Mouse (Mus musculus) intestine, postnatal 0 days (tissue): Measurements from ENCODE around the gene Ppp1r16b. TPM values are rescaled to one million over a fixed set of nuclear protein-coding genes. Genes with fewer than 3 reads are reported as not detected.

Experiments
- ATAC-seq: fragments of 200-750 bp; cut with Nextera tagmentation; 2 replicates; pipeline ENCODE4 v1.8.0; 2017; ENCODE audit warnings: mild to moderate bottlenecking, moderate TSS enrichment, moderate library complexity
- H3K27ac ChIP-seq: fragments of 300-500 bp; sonication (generic); 2 replicates; pipeline ENCODE4 v1.5.1; 2014; ENCODE audit warnings: mild to moderate bottlenecking, low read depth, low read length, moderate library complexity
- H3K27me3 ChIP-seq: fragments of 300-500 bp; sonication (generic); replicated peaks from 2 replicates; pipeline ENCODE4 v1.6.1; 2014; ENCODE audit warnings: low read length, mixed read lengths; ENCODE audit not compliant: control insufficient read depth, insufficient read depth
- H3K36me3 ChIP-seq: fragments of 300-500 bp; sonication (generic); 2 replicates; pipeline ENCODE4 v1.6.1; 2014; ENCODE audit warnings: mild to moderate bottlenecking, moderate library complexity; ENCODE audit not compliant: control insufficient read depth, insufficient read depth
- H3K4me1 ChIP-seq: fragments of 300-500 bp; sonication (generic); replicated peaks from 2 replicates; pipeline ENCODE4 v1.6.1; 2014; ENCODE audit warnings: antibody characterized with exemption, low read length, mixed read lengths; ENCODE audit not compliant: control insufficient read depth, insufficient read depth
- H3K4me2 ChIP-seq: fragments of 300-500 bp; sonication (generic); replicated peaks from 2 replicates; pipeline ENCODE4 v1.6.1; 2014; ENCODE audit warnings: low read depth, mild to moderate bottlenecking, moderate library complexity
- H3K4me3 ChIP-seq: fragments of 300-500 bp; sonication (generic); 2 replicates; pipeline ENCODE4 v1.5.1; 2014; ENCODE audit warnings: low read depth, low read length
- H3K9ac ChIP-seq: fragments of 300-500 bp; sonication (generic); 2 replicates; pipeline ENCODE4 v1.6.1; 2014; ENCODE audit warnings: mild to moderate bottlenecking, low read depth, low read length
- H3K9me3 ChIP-seq: fragments of 300-500 bp; sonication (generic); 2 replicates; pipeline ENCODE4 v1.6.1; 2016; ENCODE audit warnings: mixed run types; ENCODE audit not compliant: control insufficient read depth
- CTCF ChIP-seq: sonication (generic); IDR thresholded peaks from 2 replicates; pipeline ENCODE4 v1.5.1; 2016; ENCODE audit warnings: low read depth, mild to moderate bottlenecking, control low read depth, antibody characterized with exemption, moderate library complexity
- WGBS: fragments of 180-500 bp; shearing (Covaris S2); extraction: QIAGEN DNeasy Blood & Tissue Kit; methylation state at CpG from one replicate; pipeline ENCODE4 v1.1.7; 2014; 5-methylcytosine and 5-hydroxymethylcytosine counted together
- polyA plus RNA-seq: library from polyadenylated mRNA; unstranded; fragments of >200 nt; fragmentation: Nextera tagmentation; extraction: Ambion mirVana; gene quantifications from 2 replicates; pipeline ENCODE4 v1.2.1, GENCODE M21; 2015

The Ppp1r16b gene
- polyA plus RNA-seq, 1 experiment from 2014 or later = 3.3 TPM

DNA sequence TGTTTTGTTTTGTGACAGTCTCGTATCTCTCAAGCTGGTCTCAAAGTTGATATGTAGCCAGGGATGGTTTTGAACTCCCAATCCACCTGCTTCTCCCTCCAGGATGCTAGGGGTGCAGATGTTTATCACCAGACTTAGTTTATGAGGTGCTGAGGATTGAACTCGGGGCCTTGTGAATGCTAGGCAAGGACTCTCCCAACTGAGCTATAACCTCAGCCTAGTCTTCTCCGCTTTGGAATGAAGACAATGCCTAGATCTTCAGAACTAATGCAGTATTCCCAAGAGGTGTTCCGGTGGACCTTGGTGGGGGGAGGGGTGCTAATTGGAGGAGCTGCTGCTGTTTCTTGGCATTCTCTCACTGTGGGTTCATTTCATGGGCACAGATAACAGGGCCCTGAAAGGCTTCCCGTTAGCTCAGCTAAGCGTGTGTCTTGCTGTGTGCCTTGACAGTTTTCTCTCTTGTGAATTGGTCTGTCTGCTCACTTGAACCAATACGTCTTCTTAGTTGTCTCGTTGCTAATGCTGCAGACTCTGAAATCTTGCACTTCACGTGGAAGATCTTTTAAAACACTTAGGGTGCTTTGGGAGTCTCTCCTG, 19.1 kb downstream of the Ppp1r16b start:
- Histone ChIP-seq H3K9me3 (no peaks in the 10 kb centered on the region), H3K27ac (no peak overlapping the region), H3K27me3 (no peaks in the 10 kb centered on the region), H3K9ac (no peak overlapping the region), H3K36me3 (no peaks in the 10 kb centered on the region), H3K4me2 (no peak overlapping the region), H3K4me3 (no peak overlapping the region), H3K4me1 (no peaks in the 10 kb centered on the region)
- no peak for ATAC-seq
- no peak for TF ChIP-seq CTCF
- WGBS = 63% methylated on average over 9 of the region's 9 CpGs

DNA sequence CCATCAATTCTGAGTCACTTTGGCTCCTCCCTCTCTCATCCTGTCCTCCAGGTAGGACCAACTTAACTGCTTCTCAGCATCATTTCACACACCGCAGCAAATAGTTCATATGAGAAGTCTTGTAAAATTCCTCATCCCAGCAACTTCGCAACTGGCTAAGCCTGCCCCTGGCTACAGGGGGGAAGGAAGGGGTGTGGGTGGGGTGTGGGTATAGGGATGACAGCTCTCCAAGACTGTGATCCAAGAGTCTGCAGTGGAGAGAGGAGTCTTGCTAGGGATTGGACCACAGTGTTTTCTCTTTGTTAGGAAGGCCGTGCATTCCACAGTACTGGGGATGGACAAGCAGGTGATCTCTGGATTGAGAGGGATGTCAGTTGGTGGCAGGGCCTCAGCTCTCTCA, 19.7 kb downstream of the Ppp1r16b start:
- Histone ChIP-seq H3K27ac (no peak overlapping the region), H3K4me2 (no peak overlapping the region), H3K27me3 (no peaks in the 10 kb centered on the region), H3K9me3 (no peaks in the 10 kb centered on the region), H3K4me1 (no peaks in the 10 kb centered on the region), H3K4me3 (no peak overlapping the region), H3K9ac (no peak overlapping the region), H3K36me3 (no peaks in the 10 kb centered on the region)
- no peak for ATAC-seq
- TF ChIP-seq CTCF = no peak
- WGBS = 76% methylated on average over 3 of the region's 3 CpGs

DNA sequence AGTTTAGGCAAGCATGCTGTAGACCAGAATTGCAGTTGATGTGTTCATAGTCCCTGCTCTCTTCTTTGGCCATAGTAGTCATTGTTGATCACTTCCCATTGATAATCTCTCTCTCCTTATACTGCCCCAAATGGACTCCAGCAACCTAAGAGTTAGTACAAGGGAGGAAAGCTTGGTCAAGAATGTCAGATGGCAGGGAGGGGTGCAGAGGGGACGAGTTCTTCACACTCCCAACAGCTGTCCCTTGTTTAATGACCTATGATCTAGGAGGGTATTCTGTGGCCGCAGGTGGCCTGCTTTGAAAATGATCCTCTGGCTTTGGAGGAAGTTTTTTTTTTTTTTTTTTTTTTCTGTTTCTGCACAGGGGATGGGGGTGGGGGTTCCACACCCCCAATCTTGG, 21.2 kb downstream of the Ppp1r16b start:
- Histone ChIP-seq H3K4me3 (no peak overlapping the region), H3K4me2 (no peak overlapping the region), H3K4me1 (no peaks in the 10 kb centered on the region), H3K27ac (no peak overlapping the region), H3K9me3 (no peaks in the 10 kb centered on the region), H3K9ac (no peak overlapping the region), H3K27me3 (no peaks in the 10 kb centered on the region), H3K36me3 (no peaks in the 10 kb centered on the region)
- no peak for TF ChIP-seq CTCF
- no peak for ATAC-seq
- 31% methylated on average over 2 of the region's 2 CpGs for WGBS

DNA sequence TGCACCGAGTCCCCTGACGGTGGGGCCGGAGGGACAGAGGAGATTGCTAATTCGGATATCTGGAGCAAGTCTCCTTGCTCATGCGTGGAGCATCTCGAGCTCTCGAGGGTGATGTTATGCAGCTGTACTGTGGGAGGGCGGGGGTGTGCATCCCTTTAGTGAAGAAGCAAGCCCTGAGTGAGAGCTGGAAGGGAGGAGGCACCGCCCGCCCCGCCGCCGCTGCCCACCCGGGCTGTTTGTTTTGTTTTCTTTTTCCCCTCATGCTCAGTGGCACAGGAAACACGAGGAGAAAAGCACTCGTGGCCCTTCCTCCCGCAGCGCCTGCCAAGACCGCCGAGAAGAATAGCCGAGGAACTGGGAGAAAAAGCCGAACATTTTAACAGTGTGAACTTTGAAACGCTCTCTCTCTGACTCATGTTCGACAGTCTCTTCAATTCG, 22.6 kb downstream of the Ppp1r16b start:
- H3K36me3 ChIP-seq = no peaks in the 10 kb centered on the region
- no peak overlapping the region for H3K4me3 ChIP-seq
- no peak for TF ChIP-seq CTCF
- 60% methylated on average over 25 of the region's 25 CpGs for WGBS
- ATAC-seq = no peak
- no peaks in the 10 kb centered on the region for H3K4me1 ChIP-seq
- no peaks in the 10 kb centered on the region for H3K27me3 ChIP-seq
- no peaks in the 10 kb centered on the region for H3K9me3 ChIP-seq
- no peak overlapping the region for H3K27ac ChIP-seq
- H3K9ac ChIP-seq = no peak overlapping the region
- H3K4me2 ChIP-seq = peak overlapping the region; percentile 39

DNA sequence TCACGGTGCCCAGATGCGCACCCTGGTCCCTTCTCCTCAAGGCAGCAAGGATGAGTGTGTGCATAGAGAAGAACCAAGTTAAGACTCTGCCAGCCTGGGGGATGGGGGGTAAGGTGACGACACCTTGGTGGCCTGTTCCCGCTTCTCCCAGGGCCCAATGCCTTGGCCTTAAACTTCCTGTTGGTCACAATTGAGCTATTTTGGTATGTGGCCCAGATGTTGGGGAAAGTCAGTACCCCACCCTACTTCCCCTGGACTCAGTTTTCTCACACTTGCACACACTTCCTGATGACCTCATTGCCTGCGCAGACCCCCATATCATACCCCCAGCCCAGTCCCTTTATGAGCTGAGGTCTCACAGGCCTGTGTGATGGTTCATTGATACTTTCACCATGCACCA, 23.9 kb downstream of the Ppp1r16b start:
- no peak for TF ChIP-seq CTCF
- no peaks in the 10 kb centered on the region for H3K9me3 ChIP-seq
- H3K27ac ChIP-seq = no peak overlapping the region
- H3K36me3 ChIP-seq = no peaks in the 10 kb centered on the region
- 87% methylated on average over 5 of the region's 5 CpGs for WGBS
- no peak overlapping the region for H3K4me2 ChIP-seq
- H3K27me3 ChIP-seq = no peaks in the 10 kb centered on the region
- no peak overlapping the region for H3K9ac ChIP-seq
- no peaks in the 10 kb centered on the region for H3K4me1 ChIP-seq
- no peak overlapping the region for H3K4me3 ChIP-seq
- ATAC-seq = no peak

DNA sequence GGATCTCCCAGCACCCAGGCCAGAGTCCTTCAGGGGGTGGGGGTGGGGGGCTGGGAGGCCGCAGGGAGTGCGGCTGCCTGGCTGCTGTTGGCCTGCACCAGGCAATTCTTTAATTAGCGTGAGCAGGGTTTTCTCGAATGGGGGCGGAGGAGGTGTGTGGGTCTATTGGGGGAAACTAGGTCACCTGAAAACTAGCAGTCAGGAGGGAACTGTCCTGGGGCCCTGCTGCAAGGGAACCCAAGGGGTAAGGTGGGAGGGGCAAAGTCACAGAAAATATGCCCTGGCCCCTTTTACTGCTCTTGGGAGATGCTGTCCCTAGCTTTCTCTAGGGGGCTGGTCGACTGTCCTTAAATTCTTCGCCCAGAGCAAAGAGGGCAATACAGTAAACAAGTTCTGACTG, 24.4 kb downstream of the Ppp1r16b start:
- Histone ChIP-seq H3K4me1 (no peaks in the 10 kb centered on the region), H3K4me3 (no peak overlapping the region), H3K9ac (no peak overlapping the region), H3K36me3 (no peaks in the 10 kb centered on the region), H3K27me3 (no peaks in the 10 kb centered on the region), H3K4me2 (no peak overlapping the region), H3K9me3 (no peaks in the 10 kb centered on the region), H3K27ac (no peak overlapping the region)
- TF ChIP-seq CTCF = no peak
- 70% methylated on average over 7 of the region's 7 CpGs for WGBS
- ATAC-seq = no peak

DNA sequence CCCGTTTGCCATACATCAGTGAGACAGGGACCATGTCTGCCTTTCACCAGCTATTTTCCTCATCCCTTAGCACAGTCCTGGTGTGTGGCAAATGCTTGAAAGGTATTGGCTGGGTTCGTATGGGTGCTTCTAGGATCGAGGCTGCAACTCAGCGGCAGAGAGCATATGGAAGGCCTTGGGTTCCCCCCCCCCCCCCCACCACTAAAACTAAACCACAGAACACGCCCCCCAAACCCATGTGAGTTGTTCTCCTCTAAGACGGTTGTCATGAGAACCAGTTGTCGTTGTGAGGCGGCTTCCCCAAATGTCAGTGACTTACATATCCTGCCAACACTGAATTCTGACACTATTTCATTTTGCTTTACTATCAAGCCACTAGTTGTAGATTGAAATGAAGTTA, 24.9 kb downstream of the Ppp1r16b start:
- TF ChIP-seq CTCF = no peak
- H3K4me3 ChIP-seq = no peak overlapping the region
- no peaks in the 10 kb centered on the region for H3K36me3 ChIP-seq
- no peaks in the 10 kb centered on the region for H3K4me1 ChIP-seq
- ATAC-seq = no peak
- no peaks in the 10 kb centered on the region for H3K27me3 ChIP-seq
- 65% methylated on average over 8 of the region's 8 CpGs for WGBS
- no peak overlapping the region for H3K9ac ChIP-seq
- no peaks in the 10 kb centered on the region for H3K9me3 ChIP-seq
- no peak overlapping the region for H3K4me2 ChIP-seq
- H3K27ac ChIP-seq = no peak overlapping the region
